Mouse (Mus musculus) T-helper 2 cell (primary cell): ENCODE results near the gene Tmem255b.

ENCODE experiments used
- in situ Hi-C: fragments of 300-600 bp; cut with MboI, MseI; formaldehyde crosslinking; loops from one replicate; pipeline ENCODE4 v1.15.1; 2025; ENCODE audit warnings: high pct_unique_total_duplicates

Gene Tmem255b

GRCm38 (mm10) chr8:13446456-13446855, 11.5 kb downstream of the Tmem255b start:
- in situ Hi-C loops = no loop called here

GRCm38 (mm10) chr8:13448145-13448544, 13.2 kb downstream of the Tmem255b start:
- in situ Hi-C loops = no loop called here

GRCm38 (mm10) chr8:13451747-13452277, 16.8 kb downstream of the Tmem255b start:
- in situ Hi-C loops = loop anchor here (10.0 kb wide), 1 partner anchor 293 kb away; no protein-coding TSS in a partner anchor

- in situ Hi-C loops = loop anchor here (10.0 kb wide), 1 partner anchor 290 kb away; no protein-coding TSS in a partner anchor
These were observed 19.5 kb downstream of the Tmem255b start for GRCm38 (mm10) chr8:13454341-13455113.

GRCm38 (mm10) chr8:13455295-13455694, 20.3 kb downstream of the Tmem255b start:
- in situ Hi-C loops = loop anchor here (10.0 kb wide), 1 partner anchor 290 kb away; no protein-coding TSS in a partner anchor

- in situ Hi-C loops = loop anchor here (10.0 kb wide), 1 partner anchor 285 kb away; no protein-coding TSS in a partner anchor
These were observed 24.4 kb downstream of the Tmem255b start for GRCm38 (mm10) chr8:13459431-13459830.

GRCm38 (mm10) chr8:13461085-13461765, 26.2 kb downstream of the Tmem255b start:
- in situ Hi-C loops = loop anchor here (5.0 kb wide), 1 partner anchor 49 kb away; no protein-coding TSS in a partner anchor

GRCm38 (mm10) chr8:13461843-13462242, 26.9 kb downstream of the Tmem255b start:
- in situ Hi-C loops = loop anchor here (5.0 kb wide), 1 partner anchor 50 kb away; no protein-coding TSS in a partner anchor

GRCm38 (mm10) chr8:13462392-13462791, 27.4 kb downstream of the Tmem255b start:
- in situ Hi-C loops = loop anchor here (5.0 kb wide), 1 partner anchor 50 kb away; no protein-coding TSS in a partner anchor

- in situ Hi-C loops = no loop called here
These were observed 30.3 kb downstream of the Tmem255b start for GRCm38 (mm10) chr8:13465324-13465723.

GRCm38 (mm10) chr8:13466989-13467388, 32.0 kb downstream of the Tmem255b start:
- in situ Hi-C loops = no loop called here

GRCm38 (mm10) chr8:13468737-13469136, 33.7 kb downstream of the Tmem255b start:
- in situ Hi-C loops = no loop called here

- in situ Hi-C loops = no loop called here
These were observed 36.5 kb downstream of the Tmem255b start for GRCm38 (mm10) chr8:13471484-13471883.

GRCm38 (mm10) chr8:13472284-13472683, 37.3 kb downstream of the Tmem255b start:
- in situ Hi-C loops = no loop called here

GRCm38 (mm10) chr8:13475892-13476291, 40.9 kb downstream of the Tmem255b start:
- in situ Hi-C loops = no loop called here

- in situ Hi-C loops = no loop called here
These were observed 46.1 kb downstream of the Tmem255b start for GRCm38 (mm10) chr8:13481089-13481554.

- in situ Hi-C loops = no loop called here
These were observed 46.6 kb downstream of the Tmem255b start for GRCm38 (mm10) chr8:13481596-13481995.

GRCm38 (mm10) chr8:13482101-13482801, 47.3 kb downstream of the Tmem255b start:
- in situ Hi-C loops = no loop called here

- in situ Hi-C loops = no loop called here
These were observed 48.2 kb downstream of the Tmem255b start for GRCm38 (mm10) chr8:13483191-13483590.

GRCm38 (mm10) chr8:13489351-13489750, 54.4 kb downstream of the Tmem255b start:
- in situ Hi-C loops = no loop called here
